Mouse (Mus musculus) frontal cortex, postnatal 36 days (tissue): ENCODE data around the gene Txn1.

Experiments used
- DNase-seq, 2 experiments: peaks; one replicate each; pipeline ENCODE4 v3.0.0; 2022; ENCODE audit warnings: low spot score in 2 of 2

Gene Txn1

GRCm38 (mm10) chr4:57956029-57956960 lies at the start of gene Txn1:
Gene Txn1, minus strand, starts transcription at chr4:57956411.
- DNase-seq: peak; percentile 92 to 94

- DNase-seq: no peak
Measured at GRCm38 (mm10) chr4:58003501-58003900, 47.3 kb upstream of the Txn1 start.

- DNase-seq: no peak
Measured at GRCm38 (mm10) chr4:57991425-57991824, 35.2 kb upstream of the Txn1 start.

GRCm38 (mm10) chr4:57974400-57975117 lies 18.3 kb upstream of the Txn1 start:
- DNase-seq: no peak

GRCm38 (mm10) chr4:57973592-57974268 lies 17.5 kb upstream of the Txn1 start:
- no peak for DNase-seq

- no peak for DNase-seq
Measured at GRCm38 (mm10) chr4:57970285-57970684, 14.1 kb upstream of the Txn1 start.

GRCm38 (mm10) chr4:57967195-57967594 lies 11.0 kb upstream of the Txn1 start:
- no peak for DNase-seq

- DNase-seq: no peak
Measured at GRCm38 (mm10) chr4:57965516-57965915, 9.3 kb upstream of the Txn1 start.

GRCm38 (mm10) chr4:57964143-57964542 lies 7.9 kb upstream of the Txn1 start:
- no peak for DNase-seq

GRCm38 (mm10) chr4:57959056-57959455 lies 2.8 kb upstream of the Txn1 start:
- no peak for DNase-seq

GRCm38 (mm10) chr4:57958098-57958497 lies 1.9 kb upstream of the Txn1 start:
- DNase-seq: no peak

- DNase-seq: peak in 1 of 2 experiments; percentile 11
Measured at GRCm38 (mm10) chr4:57957200-57958085, 1.2 kb upstream of the Txn1 start.

- DNase-seq: peak; percentile 53 to 65
Measured at GRCm38 (mm10) chr4:57955544-57955958, 660 bp downstream of the Txn1 start.

- no peak for DNase-seq
Measured at GRCm38 (mm10) chr4:57954991-57955390, 1.2 kb downstream of the Txn1 start.

GRCm38 (mm10) chr4:57954580-57954979 lies 1.6 kb downstream of the Txn1 start:
- DNase-seq: no peak

GRCm38 (mm10) chr4:57953796-57954195 lies 2.4 kb downstream of the Txn1 start:
- no peak for DNase-seq

- no peak for DNase-seq
Measured at GRCm38 (mm10) chr4:57952891-57953290, 3.3 kb downstream of the Txn1 start.

- DNase-seq: no peak
Measured at GRCm38 (mm10) chr4:57952416-57952815, 3.8 kb downstream of the Txn1 start.

GRCm38 (mm10) chr4:57949866-57950265 lies 6.3 kb downstream of the Txn1 start:
- DNase-seq: no peak

- no peak for DNase-seq
Measured at GRCm38 (mm10) chr4:57947476-57947875, 8.7 kb downstream of the Txn1 start.

GRCm38 (mm10) chr4:57947036-57947435 lies 9.2 kb downstream of the Txn1 start:
- DNase-seq: no peak
